Mouse (Mus musculus) MEL (cell line): ENCODE results near the gene Ccdc12. TPM values are rescaled to one million over a fixed set of nuclear protein-coding genes. Genes with fewer than 3 reads are reported as not detected.

ENCODE experiments used
- DNase-seq: peaks from one replicate; pipeline ENCODE4 v3.0.0; 2011; ENCODE audit warnings: low read depth, low spot score
- H3K27ac ChIP-seq: 2 replicates; pipeline ENCODE4 v1.5.1; 2012; ENCODE audit warnings: low read depth, mild to moderate bottlenecking, control low read depth, low read length, moderate library complexity; ENCODE audit not compliant: control insufficient read depth
- H3K27me3 ChIP-seq, 2 experiments: fragments of 150-350 bp in 1 of 2; sonication (generic) in 1 of 2; 2 replicates each; pipeline ENCODE4 v1.6.1; 2012; ENCODE audit warnings: low read length in 2 of 2, mild to moderate bottlenecking in 2 of 2, improper control_type of control experiment in 1 of 2, moderate library complexity in 1 of 2; ENCODE audit not compliant: insufficient read depth in 2 of 2, control insufficient read depth in 1 of 2
- H3K36me3 ChIP-seq, 2 experiments: 2 replicates each; pipeline ENCODE4 v1.6.1; 2012 to 2014; ENCODE audit warnings: low read length in 2 of 2, improper control_type of control experiment in 1 of 2, inconsistent platforms in 1 of 2, mild to moderate bottlenecking in 1 of 2; ENCODE audit not compliant: insufficient read depth in 2 of 2, control insufficient read depth in 1 of 2
- H3K4me1 ChIP-seq, 2 experiments: fragments of 150-350 bp in 1 of 2; sonication (generic) in 1 of 2; 2 replicates each; pipeline ENCODE4 v1.6.1; 2012; ENCODE audit warnings: low read length in 2 of 2, improper control_type of control experiment in 1 of 2, mild to moderate bottlenecking in 1 of 2; ENCODE audit not compliant: insufficient read depth in 2 of 2, control insufficient read depth in 1 of 2
- H3K4me3 ChIP-seq, 2 experiments: fragments of 150-350 bp in 1 of 2; sonication (generic) in 1 of 2; 2 replicates each; pipeline ENCODE4 v1.5.1; 2012; ENCODE audit warnings: low read depth in 2 of 2, low read length in 2 of 2, mild to moderate bottlenecking in 2 of 2, moderate library complexity in 2 of 2, control low read depth in 1 of 2, improper control_type of control experiment in 1 of 2; ENCODE audit not compliant: control insufficient read depth in 1 of 2, insufficient read depth in 1 of 2
- H3K79me2 ChIP-seq: 2 replicates; pipeline ENCODE4 v1.6.1; 2012; ENCODE audit warnings: mild to moderate bottlenecking, low read length, moderate library complexity; ENCODE audit not compliant: control insufficient read depth, poor library complexity, insufficient read depth
- H3K9ac ChIP-seq: 2 replicates; pipeline ENCODE4 v1.6.1; 2012; ENCODE audit warnings: low read depth, mild to moderate bottlenecking, control low read depth, low read length, moderate library complexity; ENCODE audit not compliant: control insufficient read depth, poor library complexity, severe bottlenecking
- H3K9me3 ChIP-seq: fragments of 150-350 bp; sonication (generic); replicated peaks from 2 replicates; pipeline ENCODE4 v1.6.1; 2012; ENCODE audit warnings: mild to moderate bottlenecking, low read length, improper control_type of control experiment, moderate library complexity; ENCODE audit not compliant: insufficient read depth
- CHD2 ChIP-seq: IDR thresholded peaks from 2 replicates; pipeline ENCODE4 v1.6.1; 2011; ENCODE audit warnings: low read length, improper control_type of control experiment
- CTCF ChIP-seq, 3 experiments: IDR thresholded peaks in 2 of 3; conservative IDR thresholded peaks in 1 of 3; 2 replicates each; pipeline ENCODE4 v1.5.1; 2011 to 2012; ENCODE audit warnings: low read length in 3 of 3, low read depth in 2 of 3, mild to moderate bottlenecking in 2 of 3, improper control_type of control experiment in 1 of 3, inconsistent platforms in 1 of 3, mixed read lengths in 1 of 3, moderate library complexity in 1 of 3; ENCODE audit not compliant: control insufficient read depth in 1 of 3, insufficient read depth in 1 of 3, poor library complexity in 1 of 3, severe bottlenecking in 1 of 3
- E2F4 ChIP-seq: IDR thresholded peaks from 2 replicates; pipeline ENCODE4 v1.6.1; 2011; ENCODE audit warnings: low read depth, low read length, improper control_type of control experiment, borderline replicate concordance
- ELF1 ChIP-seq: IDR thresholded peaks from 2 replicates; pipeline ENCODE4 v1.6.1; 2014; ENCODE audit warnings: low read depth, mild to moderate bottlenecking, inconsistent platforms, low read length, improper control_type of control experiment, moderate library complexity
- ETS1 ChIP-seq: IDR thresholded peaks from 2 replicates; pipeline ENCODE4 v1.6.1; 2012; ENCODE audit warnings: low read depth, mild to moderate bottlenecking, inconsistent platforms, low read length, improper control_type of control experiment, moderate library complexity
- GABPA ChIP-seq: IDR thresholded peaks from 2 replicates; pipeline ENCODE4 v1.6.1; 2012; ENCODE audit warnings: low read depth, mild to moderate bottlenecking, inconsistent platforms, low read length, improper control_type of control experiment, moderate library complexity
- GATA1 ChIP-seq: IDR thresholded peaks from 2 replicates; pipeline ENCODE4 v1.6.1; 2011; ENCODE audit warnings: low read depth, low read length, improper control_type of control experiment
- HCFC1 ChIP-seq: IDR thresholded peaks from 2 replicates; pipeline ENCODE4 v1.6.1; 2012; ENCODE audit warnings: low read depth, mild to moderate bottlenecking, inconsistent platforms, low read length, improper control_type of control experiment, moderate library complexity
- JUND ChIP-seq: IDR thresholded peaks from 2 replicates; pipeline ENCODE4 v1.6.1; 2011; ENCODE audit warnings: low read depth, mild to moderate bottlenecking, improper control_type of control experiment, low read length
- KAT2A ChIP-seq: conservative IDR thresholded peaks from 2 replicates; pipeline ENCODE4 v1.6.1; 2012; ENCODE audit warnings: low read depth, low read length, improper control_type of control experiment, inconsistent platforms
- MAFK ChIP-seq: IDR thresholded peaks from 2 replicates; pipeline ENCODE4 v1.6.1; 2011; ENCODE audit warnings: low read depth, mild to moderate bottlenecking, low read length, improper control_type of control experiment, borderline replicate concordance
- MAX ChIP-seq: IDR thresholded peaks from 2 replicates; pipeline ENCODE4 v1.6.1; 2011; ENCODE audit warnings: low read length, improper control_type of control experiment
- MAZ ChIP-seq: IDR thresholded peaks from 2 replicates; pipeline ENCODE4 v1.6.1; 2012; ENCODE audit warnings: low read depth, mild to moderate bottlenecking, inconsistent platforms, low read length, improper control_type of control experiment
- MEF2A ChIP-seq: IDR thresholded peaks from 2 replicates; pipeline ENCODE4 v1.6.1; 2014; ENCODE audit warnings: low read depth, mild to moderate bottlenecking, inconsistent platforms, low read length, improper control_type of control experiment; ENCODE audit not compliant: poor library complexity, insufficient replicate concordance, severe bottlenecking; ENCODE audit errors: extremely low read depth
- MXI1 ChIP-seq: IDR thresholded peaks from 2 replicates; pipeline ENCODE4 v1.6.1; 2011; ENCODE audit warnings: mild to moderate bottlenecking, low read depth, low read length, improper control_type of control experiment
- MYC ChIP-seq: IDR thresholded peaks from 2 replicates; pipeline ENCODE4 v1.6.1; 2011; ENCODE audit warnings: low read depth, mild to moderate bottlenecking, low read length, improper control_type of control experiment, moderate library complexity
- NELFE ChIP-seq: IDR thresholded peaks from 2 replicates; pipeline ENCODE4 v1.6.1; 2011; ENCODE audit warnings: low read depth, low read length, improper control_type of control experiment
- NRF1 ChIP-seq: IDR thresholded peaks from 2 replicates; pipeline ENCODE4 v1.6.1; 2014; ENCODE audit warnings: low read depth, mild to moderate bottlenecking, inconsistent platforms, low read length, improper control_type of control experiment, moderate library complexity; ENCODE audit not compliant: poor library complexity, insufficient read depth, severe bottlenecking
- POLR2A ChIP-seq, 2 experiments: IDR thresholded peaks; 2 replicates each; pipeline ENCODE4 v1.6.1; 2011 to 2012; ENCODE audit warnings: low read length in 2 of 2, mild to moderate bottlenecking in 2 of 2, control low read depth in 1 of 2, improper control_type of control experiment in 1 of 2, low read depth in 1 of 2, moderate library complexity in 1 of 2; ENCODE audit not compliant: control insufficient read depth in 1 of 2, insufficient read depth in 1 of 2, poor library complexity in 1 of 2
- POLR2AphosphoS2 ChIP-seq: IDR thresholded peaks from 2 replicates; pipeline ENCODE4 v1.6.1; 2011; ENCODE audit warnings: low read length, improper control_type of control experiment
- RAD21 ChIP-seq: IDR thresholded peaks from 2 replicates; pipeline ENCODE4 v1.6.1; 2011; ENCODE audit warnings: mild to moderate bottlenecking, low read depth, low read length, improper control_type of control experiment
- RCOR1 ChIP-seq: IDR thresholded peaks from 2 replicates; pipeline ENCODE4 v1.6.1; 2012; ENCODE audit warnings: low read depth, mild to moderate bottlenecking, inconsistent platforms, low read length, improper control_type of control experiment
- SMC3 ChIP-seq: IDR thresholded peaks from 2 replicates; pipeline ENCODE4 v1.6.1; 2011; ENCODE audit warnings: low read depth, low read length, improper control_type of control experiment
- TAL1 ChIP-seq: IDR thresholded peaks from 2 replicates; pipeline ENCODE4 v1.6.1; 2012; ENCODE audit warnings: mild to moderate bottlenecking, inconsistent platforms, low read length, moderate library complexity, mixed read lengths
- TBP ChIP-seq: IDR thresholded peaks from 2 replicates; pipeline ENCODE4 v1.8.0; 2011; ENCODE audit warnings: low read depth, low read length, improper control_type of control experiment
- UBTF ChIP-seq: IDR thresholded peaks from 2 replicates; pipeline ENCODE4 v1.6.1; 2012; ENCODE audit warnings: low read depth, mild to moderate bottlenecking, inconsistent platforms, low read length, improper control_type of control experiment, moderate library complexity, borderline replicate concordance; ENCODE audit not compliant: insufficient read depth
- USF1 ChIP-seq: IDR thresholded peaks from 2 replicates; pipeline ENCODE4 v1.6.1; 2014; ENCODE audit warnings: low read depth, mild to moderate bottlenecking, inconsistent platforms, low read length, improper control_type of control experiment, moderate library complexity
- USF2 ChIP-seq, 2 experiments: IDR thresholded peaks; 2 replicates each; pipeline ENCODE4 v1.6.1; 2011 to 2012; ENCODE audit warnings: improper control_type of control experiment in 2 of 2, low read length in 2 of 2, borderline replicate concordance in 1 of 2, inconsistent platforms in 1 of 2, low read depth in 1 of 2, mild to moderate bottlenecking in 1 of 2; ENCODE audit not compliant: insufficient read depth in 1 of 2
- ZKSCAN1 ChIP-seq: IDR thresholded peaks from 2 replicates; pipeline ENCODE4 v1.6.1; 2012; ENCODE audit warnings: low read depth, mild to moderate bottlenecking, inconsistent platforms, low read length, improper control_type of control experiment, moderate library complexity
- ZMIZ1 ChIP-seq: IDR thresholded peaks from 2 replicates; pipeline ENCODE4 v1.6.1; 2012; ENCODE audit warnings: low read depth, mild to moderate bottlenecking, inconsistent platforms, low read length, improper control_type of control experiment, moderate library complexity
- ZNF384 ChIP-seq: IDR thresholded peaks from 2 replicates; pipeline ENCODE4 v1.6.1; 2012; ENCODE audit warnings: low read depth, mild to moderate bottlenecking, inconsistent platforms, low read length, improper control_type of control experiment
- polyA plus RNA-seq, 2 experiments: library from polyadenylated mRNA; stranded (reverse) in 1 of 2; unstranded in 1 of 2; fragments of >175 nt in 1 of 2; fragments of >200 nt in 1 of 2; gene quantifications; 2 replicates each; pipeline versions ENCODE4 v1.2.1 to v1.2.4; 2012; ENCODE audit warnings: low replicate concordance in 2 of 2, low read depth in 1 of 2; ENCODE audit not compliant: insufficient read length in 2 of 2, insufficient read depth in 1 of 2, missing spikeins in 1 of 2
- total RNA-seq: library from RNA; depleted of rRNA; stranded (reverse); fragments of 300-350 nt; gene quantifications from 2 replicates; pipeline ENCODE4 v1.2.3, GENCODE M21; 2012

Ccdc12 gene
- total and polyA plus RNA-seq, 3 experiments: 112 to 129 TPM; not detected in 1

DNA sequence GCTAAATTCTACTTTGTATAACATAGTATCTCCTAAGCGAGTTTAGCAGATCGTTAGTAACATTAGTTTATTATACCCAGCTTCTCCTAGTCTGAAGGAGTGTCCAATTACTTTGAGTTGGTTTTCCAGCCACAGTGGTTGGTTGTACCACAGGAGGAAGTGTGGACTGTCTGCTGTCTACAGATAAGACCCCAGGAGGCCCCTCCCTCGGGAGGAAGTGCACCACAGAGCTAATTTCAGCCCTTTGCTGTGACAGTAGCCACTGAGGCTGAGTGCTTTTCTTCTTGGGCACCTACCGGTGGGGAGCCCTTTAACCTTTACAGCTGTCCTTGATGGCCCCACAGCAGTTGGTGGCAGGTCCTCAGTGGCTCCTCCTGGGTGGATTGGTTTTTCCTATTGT, 9.6 kb downstream of the Ccdc12 start (continued):
- TF ChIP-seq USF1 (no peak), ZMIZ1 (no peak), MAZ (peak; percentile 87), MYC (no peak), NELFE (no peak), CTCF (IDR thresholded peaks at IDR 0.05 in 2 of 3, conservative IDR thresholded peaks at IDR 0.05 in 1 of 3; ENCODE audit: control insufficient read depth in 1 of 3, insufficient read depth in 1 of 3, low read depth in 2 of 3, low read length in 3 of 3, poor library complexity in 1 of 3, severe bottlenecking in 1 of 3) (no peak), TAL1 (peak; percentile 98), JUND (no peak), CHD2 (no peak), TBP (no peak), GABPA (no peak), ELF1 (no peak), RCOR1 (peak; percentile 96), GATA1 (peak; percentile 97), POLR2A (IDR thresholded peaks at IDR 0.05; ENCODE audit: control insufficient read depth in 1 of 2, insufficient read depth in 1 of 2, low read depth in 1 of 2, low read length in 2 of 2, poor library complexity in 1 of 2) (no peak), MAFK (peak; percentile 51; the same call in 1 of the 2 replicates), NRF1 (no peak), E2F4 (no peak), POLR2AphosphoS2 (no peak), USF2 (IDR thresholded peaks at IDR 0.05; ENCODE audit: borderline replicate concordance in 1 of 2, insufficient read depth in 1 of 2, low read depth in 1 of 2, low read length in 2 of 2) (no peak), KAT2A (no peak)

DNA sequence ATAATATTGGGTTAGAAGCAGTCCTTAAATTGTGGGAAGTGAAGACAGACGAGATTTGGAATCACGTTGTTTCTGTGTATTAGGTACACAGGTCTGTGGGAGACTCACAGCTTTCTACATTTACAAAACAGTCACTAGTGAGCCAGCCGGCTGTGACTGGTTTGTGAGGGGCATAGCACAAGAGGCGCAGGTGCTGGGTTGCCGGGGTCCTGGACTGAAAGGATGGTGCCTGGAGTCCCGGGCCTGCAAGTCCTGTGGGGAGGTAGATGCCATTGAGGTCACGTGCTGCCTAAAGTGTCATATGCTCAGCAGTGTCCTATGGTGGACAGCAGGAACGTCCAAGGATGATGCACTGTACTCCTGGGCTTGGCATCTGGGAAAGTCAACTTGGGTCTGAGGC, 10.1 kb downstream of the Ccdc12 start:
- H3K36me3 ChIP-seq: peaks cover 0 to 35% of the 10 kb centered on the region in 2 experiments; a peak in 2 of 4 replicates

More for the DNA sequence above, 10.1 kb downstream of the Ccdc12 start:
- H3K79me2 ChIP-seq: peaks cover 15% of the 10 kb centered on the region
- no peaks in the 10 kb centered on the region for H3K27me3 ChIP-seq
- no peak overlapping the region for H3K4me3 ChIP-seq
- TF ChIP-seq MAZ (no peak), RAD21 (no peak), CTCF (IDR thresholded peaks at IDR 0.05 in 2 of 3, conservative IDR thresholded peaks at IDR 0.05 in 1 of 3; ENCODE audit: control insufficient read depth in 1 of 3, insufficient read depth in 1 of 3, low read depth in 2 of 3, low read length in 3 of 3, poor library complexity in 1 of 3, severe bottlenecking in 1 of 3) (no peak), ZNF384 (no peak), GABPA (no peak), ZMIZ1 (no peak), ZKSCAN1 (no peak), JUND (no peak), ELF1 (no peak), MXI1 (no peak), UBTF (no peak), USF2 (IDR thresholded peaks at IDR 0.05; ENCODE audit: borderline replicate concordance in 1 of 2, insufficient read depth in 1 of 2, low read depth in 1 of 2, low read length in 2 of 2) (no peak), HCFC1 (no peak), SMC3 (no peak), MEF2A (no peak), ETS1 (no peak), MAX (no peak)
- H3K9ac ChIP-seq: no peak overlapping the region
- peak overlapping the region; percentile 45 for H3K27ac ChIP-seq
- no peaks in the 10 kb centered on the region for H3K9me3 ChIP-seq
- H3K4me1 ChIP-seq: peaks cover 15 to 38% of the 10 kb centered on the region in 2 experiments
- no peak for DNase-seq
